Mouse (Mus musculus): ENCODE results near the gene Tinagl1.

- TF ChIP-seq CTCF (IDR thresholded peaks at IDR 0.05; ENCODE audit: low read depth, low read length), result no peak
- no peak for TF ChIP-seq POLR2A (IDR thresholded peaks at IDR 0.05; ENCODE audit: insufficient read depth, low read length)
Measured at GRCm38 (mm10) chr4:130189606-130190005, 14.7 kb upstream of the Tinagl1 start.
